Mouse (Mus musculus): ENCODE measurements around the gene Dgcr8. TPM values are rescaled to one million over a fixed set of nuclear protein-coding genes. Genes with fewer than 3 reads are reported as not detected.

Gene Dgcr8
- polyA plus RNA-seq, 1 experiment = 48.8 TPM

DNA sequence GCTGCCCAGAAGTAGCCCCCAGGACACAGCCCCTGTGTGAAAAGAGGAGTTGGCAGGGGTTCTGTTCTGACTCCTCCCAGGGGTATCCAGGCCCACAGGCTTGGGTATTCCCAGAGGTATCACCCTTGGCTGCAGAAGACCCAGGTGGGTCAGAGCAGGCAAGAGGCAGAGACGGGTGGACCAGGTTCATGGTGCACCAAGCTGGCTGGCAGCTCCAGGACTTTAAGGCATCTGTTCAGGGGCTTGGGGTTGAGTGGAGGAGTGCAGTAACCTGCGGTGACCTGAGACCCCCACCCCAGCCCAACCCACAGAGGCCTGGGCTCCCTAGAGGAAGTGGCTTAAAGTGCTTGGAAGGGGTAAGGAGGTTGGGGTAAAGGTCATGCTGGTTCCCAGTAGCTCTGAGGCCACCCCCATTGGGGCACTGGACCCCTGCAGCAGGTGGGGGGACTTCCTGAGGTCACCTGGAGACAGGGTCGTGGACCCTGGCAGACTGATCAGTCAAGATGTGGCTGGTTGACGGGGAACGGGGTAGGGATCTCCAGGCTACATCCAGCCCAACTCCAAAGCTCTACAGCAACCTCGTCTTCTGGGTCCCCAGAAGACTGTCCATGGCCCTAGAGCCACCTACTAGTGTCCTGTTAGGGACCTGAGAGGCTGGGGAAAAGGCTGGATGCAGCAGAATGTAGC lies 68.0 kb downstream of the Dgcr8 start:
- H3K27ac ChIP-seq (ENCODE audit: control insufficient read depth, insufficient read depth, low read depth, low read length, poor library complexity) = no peak overlapping the region
- peaks cover 3% of the 10 kb centered on the region; the same call in 1 of the 2 replicates for H3K4me1 ChIP-seq (ENCODE audit: control insufficient read depth, insufficient read depth, low read length)
- TF ChIP-seq POLR2A (IDR thresholded peaks at IDR 0.05; ENCODE audit: borderline replicate concordance, control insufficient read depth, low read depth, low read length) (no peak), CTCF (IDR thresholded peaks at IDR 0.05; ENCODE audit: control insufficient read depth, insufficient read depth, low read length) (no peak)
- 72% methylated on average over 6 of the region's 6 CpGs for WGBS
- no peak overlapping the region for H3K4me3 ChIP-seq (replicated peaks; ENCODE audit: control insufficient read depth, low read depth, low read length)

DNA sequence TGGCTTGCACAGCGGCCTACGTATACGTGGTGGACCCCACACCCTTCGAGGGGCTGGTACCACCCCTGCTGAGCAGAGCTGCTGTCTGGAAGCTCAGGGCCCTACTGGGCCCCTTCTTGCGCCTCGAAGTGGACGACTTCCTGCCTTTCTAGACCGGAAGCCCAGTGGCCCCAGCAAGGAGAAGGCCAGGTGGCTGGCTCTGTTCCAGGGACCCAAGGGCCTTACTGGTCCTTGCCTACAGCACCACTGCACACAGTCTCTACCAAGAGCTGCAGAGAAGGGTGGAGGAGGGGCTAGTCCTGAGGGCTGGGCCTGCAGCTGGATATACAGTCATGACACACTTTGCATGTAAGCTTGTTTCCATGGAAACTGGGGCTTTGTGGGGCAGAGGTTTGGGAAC lies 69.0 kb downstream of the Dgcr8 start:
- TF ChIP-seq POLR2A (IDR thresholded peaks at IDR 0.05; ENCODE audit: borderline replicate concordance, control insufficient read depth, low read depth, low read length) = no peak
- no peak for TF ChIP-seq CTCF (IDR thresholded peaks at IDR 0.05; ENCODE audit: control insufficient read depth, insufficient read depth, low read length)
- no peak overlapping the region for H3K4me3 ChIP-seq (replicated peaks; ENCODE audit: control insufficient read depth, low read depth, low read length)
- peak overlapping the region; percentile 23; the same call in 1 of the 2 replicates for H3K27ac ChIP-seq (ENCODE audit: control insufficient read depth, insufficient read depth, low read depth, low read length, poor library complexity)
- WGBS = 17% methylated on average over 8 of the region's 8 CpGs
- peaks cover 3% of the 10 kb centered on the region; the same call in 1 of the 2 replicates for H3K4me1 ChIP-seq (ENCODE audit: control insufficient read depth, insufficient read depth, low read length)

GRCm38 (mm10) chr16:18218580-18218996 lies 70.5 kb downstream of the Dgcr8 start:
- 81% methylated on average over 9 of the region's 9 CpGs for WGBS
- Histone ChIP-seq H3K4me3 (replicated peaks; ENCODE audit: control insufficient read depth, low read depth, low read length) (no peak overlapping the region), H3K4me1 (ENCODE audit: control insufficient read depth, insufficient read depth, low read length) (peaks cover 3% of the 10 kb centered on the region; the same call in 1 of the 2 replicates), H3K27ac (ENCODE audit: control insufficient read depth, insufficient read depth, low read depth, low read length, poor library complexity) (no peak overlapping the region)
- TF ChIP-seq CTCF (IDR thresholded peaks at IDR 0.05; ENCODE audit: control insufficient read depth, insufficient read depth, low read length) (no peak), POLR2A (IDR thresholded peaks at IDR 0.05; ENCODE audit: borderline replicate concordance, control insufficient read depth, low read depth, low read length) (no peak)

DNA sequence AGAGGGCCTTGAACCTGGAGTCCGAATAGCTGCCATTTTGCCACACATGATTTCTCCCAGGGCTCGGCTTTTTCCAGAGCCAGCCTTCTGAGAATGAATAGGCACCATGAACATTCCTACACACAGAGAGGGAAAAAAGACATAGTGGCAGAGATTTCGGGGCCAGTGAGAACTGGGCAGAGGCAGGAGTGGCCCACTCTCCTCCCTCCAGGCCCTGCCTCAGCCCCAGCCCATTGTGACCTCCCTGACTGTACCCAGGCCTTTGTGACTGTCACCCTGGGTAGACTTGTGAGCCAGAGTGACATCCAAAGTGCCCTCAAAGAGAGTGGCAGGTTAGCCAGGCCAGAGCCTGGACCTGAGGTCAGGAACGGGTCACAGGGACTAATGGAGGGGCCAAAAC lies 71.5 kb downstream of the Dgcr8 start, which contains the start of gene Ccdc188:
Gene Ccdc188, plus strand, starts transcription at position 301 of the 400 bp plus-strand sequence.
- Histone ChIP-seq H3K4me3 (replicated peaks; ENCODE audit: control insufficient read depth, low read depth, low read length) (no peak within 1 kb of the TSS), H3K27ac (ENCODE audit: control insufficient read depth, insufficient read depth, low read depth, low read length, poor library complexity) (no peak within 1 kb of the TSS), H3K4me1 (ENCODE audit: control insufficient read depth, insufficient read depth, low read length) (peaks cover 3% of the 10 kb centered on the region; the same call in 1 of the 2 replicates)
- no peak for TF ChIP-seq CTCF (IDR thresholded peaks at IDR 0.05; ENCODE audit: control insufficient read depth, insufficient read depth, low read length)
- TF ChIP-seq POLR2A (IDR thresholded peaks at IDR 0.05; ENCODE audit: borderline replicate concordance, control insufficient read depth, low read depth, low read length) = no peak
- WGBS = 76% methylated on average over 4 of the region's 4 CpGs

DNA sequence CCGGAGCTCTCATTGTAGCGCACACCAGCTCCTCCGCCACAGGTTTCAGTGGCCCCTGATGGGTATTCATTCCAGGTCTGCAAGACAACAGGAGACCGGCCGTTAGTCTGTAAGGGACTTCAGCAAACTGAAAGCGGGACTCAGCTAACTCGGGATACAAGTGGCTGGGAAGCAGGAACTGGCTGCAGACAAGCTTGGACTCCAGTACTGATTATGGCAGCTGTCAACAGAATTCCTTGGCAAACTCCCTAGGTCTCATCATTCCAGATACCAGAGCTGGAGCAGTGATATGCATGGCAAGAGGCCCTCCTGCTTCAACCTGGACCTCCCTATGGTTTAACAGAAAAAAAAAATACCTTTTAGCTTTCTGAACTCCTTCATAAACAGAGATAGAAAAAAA lies 74.2 kb downstream of the Dgcr8 start:
- WGBS = 84% methylated on average over 7 of the region's 7 CpGs
- Histone ChIP-seq H3K27ac (ENCODE audit: control insufficient read depth, insufficient read depth, low read depth, low read length, poor library complexity) (no peak overlapping the region), H3K4me3 (replicated peaks; ENCODE audit: control insufficient read depth, low read depth, low read length) (no peak overlapping the region), H3K4me1 (ENCODE audit: control insufficient read depth, insufficient read depth, low read length) (peaks cover 1% of the 10 kb centered on the region; the same call in 1 of the 2 replicates)
- TF ChIP-seq CTCF (IDR thresholded peaks at IDR 0.05; ENCODE audit: control insufficient read depth, insufficient read depth, low read length) (no peak), POLR2A (IDR thresholded peaks at IDR 0.05; ENCODE audit: borderline replicate concordance, control insufficient read depth, low read depth, low read length) (no peak)

GRCm38 (mm10) chr16:18213689-18214088 lies 75.4 kb downstream of the Dgcr8 start:
- Histone ChIP-seq H3K4me1 (ENCODE audit: control insufficient read depth, insufficient read depth, low read length) (no peaks in the 10 kb centered on the region), H3K4me3 (replicated peaks; ENCODE audit: control insufficient read depth, low read depth, low read length) (no peak overlapping the region), H3K27ac (ENCODE audit: control insufficient read depth, insufficient read depth, low read depth, low read length, poor library complexity) (no peak overlapping the region)
- TF ChIP-seq POLR2A (IDR thresholded peaks at IDR 0.05; ENCODE audit: borderline replicate concordance, control insufficient read depth, low read depth, low read length) (no peak), CTCF (IDR thresholded peaks at IDR 0.05; ENCODE audit: control insufficient read depth, insufficient read depth, low read length) (no peak)
- WGBS = 71% methylated on average over 6 of the region's 6 CpGs

DNA sequence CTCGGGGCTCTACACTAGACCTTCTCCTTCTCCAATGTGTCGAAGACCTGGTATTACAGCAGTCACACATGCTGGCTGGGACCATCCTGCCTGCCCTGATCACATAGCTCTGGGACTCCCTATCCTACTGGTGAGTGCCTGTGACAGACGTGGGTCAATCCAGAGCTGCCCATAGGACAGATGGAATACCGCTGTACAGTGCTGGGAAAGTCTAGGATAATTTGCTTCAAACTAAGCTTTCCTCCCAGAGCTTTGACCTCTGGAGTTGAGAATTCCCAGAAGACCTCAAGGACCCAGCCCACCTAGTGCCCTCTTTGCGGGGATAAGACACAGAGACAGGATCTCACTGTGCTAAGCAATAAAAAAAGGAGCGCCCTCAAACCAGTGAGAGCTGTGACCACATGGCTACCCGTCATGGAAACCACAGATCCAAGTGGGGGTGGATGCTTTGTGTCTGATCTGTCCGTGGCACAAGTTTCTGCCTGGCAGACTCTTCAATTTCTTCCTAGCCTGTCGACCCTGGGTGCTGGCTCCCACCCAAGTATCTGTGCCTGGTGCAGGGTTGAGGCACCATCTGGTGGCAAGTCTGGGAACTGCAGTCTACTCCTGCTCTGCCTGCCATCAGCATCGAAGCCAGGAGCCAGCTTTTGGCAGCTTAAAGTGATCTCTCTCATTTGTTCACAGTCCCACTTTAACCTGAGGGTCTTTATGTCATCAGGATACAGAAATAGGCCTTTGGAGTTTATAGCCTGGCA lies 77.5 kb downstream of the Dgcr8 start:
- Histone ChIP-seq H3K4me1 (ENCODE audit: control insufficient read depth, insufficient read depth, low read length) (no peaks in the 10 kb centered on the region), H3K4me3 (replicated peaks; ENCODE audit: control insufficient read depth, low read depth, low read length) (no peak overlapping the region), H3K27ac (ENCODE audit: control insufficient read depth, insufficient read depth, low read depth, low read length, poor library complexity) (no peak overlapping the region)
- 36% methylated on average over 10 of the region's 10 CpGs for WGBS
- TF ChIP-seq POLR2A (IDR thresholded peaks at IDR 0.05; ENCODE audit: borderline replicate concordance, control insufficient read depth, low read depth, low read length) = no peak
- peak; percentile 93 for TF ChIP-seq CTCF (IDR thresholded peaks at IDR 0.05; ENCODE audit: control insufficient read depth, insufficient read depth, low read length)

DNA sequence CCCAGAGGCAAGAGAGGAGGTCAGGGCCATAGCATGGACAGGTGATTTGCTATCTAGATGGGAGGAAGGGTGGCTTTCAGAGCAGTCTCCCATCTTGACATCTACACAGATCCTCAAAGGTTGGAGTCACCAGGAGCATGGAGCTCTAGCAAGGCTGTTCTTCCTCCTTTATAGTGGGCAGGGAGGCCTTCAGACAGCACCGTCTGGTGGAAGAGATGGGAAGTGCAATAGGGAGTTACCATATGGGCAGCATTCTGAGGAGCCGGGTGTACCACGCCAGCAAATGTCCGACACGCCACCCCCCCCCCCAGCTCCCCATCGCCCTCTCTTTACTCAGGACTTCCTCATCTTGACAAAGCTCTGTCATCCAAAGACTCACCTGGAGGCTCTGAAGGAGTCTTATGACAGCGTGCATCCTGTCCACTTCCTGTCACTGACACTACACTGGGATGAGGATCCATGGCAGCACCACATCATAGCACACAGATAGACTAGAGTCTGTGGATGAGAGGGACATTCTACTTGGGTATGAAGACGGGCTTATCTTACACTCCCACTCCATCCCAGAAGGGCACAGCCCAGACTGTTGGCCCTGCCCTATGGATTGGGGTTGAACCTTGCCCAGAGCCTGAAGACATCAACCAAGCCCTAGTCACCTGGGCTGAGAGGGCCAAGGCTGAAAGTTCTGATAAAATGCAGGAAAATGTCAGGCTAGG lies 78.2 kb downstream of the Dgcr8 start:
- Histone ChIP-seq H3K27ac (ENCODE audit: control insufficient read depth, insufficient read depth, low read depth, low read length, poor library complexity) (no peak overlapping the region), H3K4me3 (replicated peaks; ENCODE audit: control insufficient read depth, low read depth, low read length) (no peak overlapping the region), H3K4me1 (ENCODE audit: control insufficient read depth, insufficient read depth, low read length) (no peaks in the 10 kb centered on the region)
- TF ChIP-seq CTCF (IDR thresholded peaks at IDR 0.05; ENCODE audit: control insufficient read depth, insufficient read depth, low read length) = peak; percentile 80
- no peak for TF ChIP-seq POLR2A (IDR thresholded peaks at IDR 0.05; ENCODE audit: borderline replicate concordance, control insufficient read depth, low read depth, low read length)
- 12% methylated on average over 8 of the region's 8 CpGs for WGBS

Other genes with a start within 250 kb of the Dgcr8 start
- 39.7 and 71.5 TPM in 2 replicates for gene Dgcr6, start 236.4 kb downstream of the Dgcr8 start, polyA plus RNA-seq (2011; ENCODE audit: insufficient read depth, insufficient read length, low replicate concordance, missing spikeins)
- gene Prodh, start 199.0 kb downstream of the Dgcr8 start, polyA plus RNA-seq (2011; ENCODE audit: insufficient read depth, insufficient read length, low replicate concordance, missing spikeins) = 7.8 and 20.6 TPM in 2 replicates
- gene Rtn4r, start 161.6 kb downstream of the Dgcr8 start, polyA plus RNA-seq (2011; ENCODE audit: insufficient read depth, insufficient read length, low replicate concordance, missing spikeins) = 0.77 and 1.2 TPM in 2 replicates
- gene Ccdc188, start 71.4 kb downstream of the Dgcr8 start, polyA plus RNA-seq (2011; ENCODE audit: insufficient read depth, insufficient read length, low replicate concordance, missing spikeins) = not detected in 2 replicates
- gene Zdhhc8, start 54.1 kb downstream of the Dgcr8 start, polyA plus RNA-seq (2011; ENCODE audit: insufficient read depth, insufficient read length, low replicate concordance, missing spikeins) = 3.6 and 11.7 TPM in 2 replicates
- 62.6 and 104 TPM in 2 replicates for gene Trmt2a, start 40.6 kb downstream of the Dgcr8 start, polyA plus RNA-seq (2011; ENCODE audit: insufficient read depth, insufficient read length, low replicate concordance, missing spikeins)
- 90.1 and 125 TPM in 2 replicates for gene Ranbp1, start 40.5 kb downstream of the Dgcr8 start, polyA plus RNA-seq (2011; ENCODE audit: insufficient read depth, insufficient read length, low replicate concordance, missing spikeins)
- gene Gm49776, start 30.9 kb downstream of the Dgcr8 start, polyA plus RNA-seq (2011; ENCODE audit: insufficient read depth, insufficient read length, low replicate concordance, missing spikeins) = not detected in 2 replicates
- 49.3 and 54.7 TPM in 2 replicates for gene Tango2, start 58.9 kb upstream of the Dgcr8 start, polyA plus RNA-seq (2011; ENCODE audit: insufficient read depth, insufficient read length, low replicate concordance, missing spikeins)
- 4.7 and 13.7 TPM in 2 replicates for gene Arvcf, start 58.9 kb upstream of the Dgcr8 start, polyA plus RNA-seq (2011; ENCODE audit: insufficient read depth, insufficient read length, low replicate concordance, missing spikeins)
- gene Txnrd2, start 137.1 kb upstream of the Dgcr8 start, polyA plus RNA-seq (2011; ENCODE audit: insufficient read depth, insufficient read length, low replicate concordance, missing spikeins) = 66.6 and 86.0 TPM in 2 replicates
- 40.6 and 53.8 TPM in 2 replicates for gene Comt, start 137.6 kb upstream of the Dgcr8 start, polyA plus RNA-seq (2011; ENCODE audit: insufficient read depth, insufficient read length, low replicate concordance, missing spikeins)
- 2.6 and 11.3 TPM in 2 replicates for gene Gnb1l, start 209.5 kb upstream of the Dgcr8 start, polyA plus RNA-seq (2011; ENCODE audit: insufficient read depth, insufficient read length, low replicate concordance, missing spikeins)
- 1.5 TPM in 1 of 2 replicates, not detected in the other for gene Rtl10, start 209.7 kb upstream of the Dgcr8 start, polyA plus RNA-seq (2011; ENCODE audit: insufficient read depth, insufficient read length, low replicate concordance, missing spikeins)